Mouse (Mus musculus): ENCODE measurements at regions not wholly inside any gene's neighbourhood (a gene's known extent, or its start where the extent isn't known, plus 50 kb on each side); places are given as distances from the start of the nearest gene placed in this dataset.

GRCm38 (mm10) chr8:8858636-8859035 lies 168.3 kb upstream of the Arglu1 start:
- TF ChIP-seq REST (IDR thresholded peaks at IDR 0.05; ENCODE audit: insufficient read depth, insufficient read length) (no peak), CEBPB (IDR thresholded peaks at IDR 0.05; ENCODE audit: insufficient read depth, poor library complexity, severe bottlenecking) (no peak), POLR2A (IDR thresholded peaks at IDR 0.05; ENCODE audit: insufficient read length, low read depth) (no peak), POLR2AphosphoS2 (IDR thresholded peaks at IDR 0.05; ENCODE audit: insufficient read length, low read depth) (no peak), MYOG (IDR thresholded peaks at IDR 0.05; ENCODE audit: control insufficient read depth in 1 of 3, insufficient read depth in 1 of 3, insufficient read length in 2 of 3, low read depth in 2 of 3) (no peak), E2F4 (IDR thresholded peaks at IDR 0.05; ENCODE audit: insufficient read depth) (no peak), MYOD1 (IDR thresholded peaks at IDR 0.05; ENCODE audit: control insufficient read depth in 1 of 3, insufficient read length in 2 of 3, low read depth in 2 of 3) (no peak), MAX (IDR thresholded peaks at IDR 0.05; ENCODE audit: low read depth) (no peak), USF1 (IDR thresholded peaks at IDR 0.05; ENCODE audit: low read depth) (no peak), TCF12 (IDR thresholded peaks at IDR 0.05; ENCODE audit: insufficient read depth, poor library complexity, severe bottlenecking) (no peak), TCF3 (IDR thresholded peaks at IDR 0.05; ENCODE audit: insufficient read length, low read depth) (no peak)
